21 mouse cellular contexts compared by ENCODE assay signal in the genomic region with DNA sequence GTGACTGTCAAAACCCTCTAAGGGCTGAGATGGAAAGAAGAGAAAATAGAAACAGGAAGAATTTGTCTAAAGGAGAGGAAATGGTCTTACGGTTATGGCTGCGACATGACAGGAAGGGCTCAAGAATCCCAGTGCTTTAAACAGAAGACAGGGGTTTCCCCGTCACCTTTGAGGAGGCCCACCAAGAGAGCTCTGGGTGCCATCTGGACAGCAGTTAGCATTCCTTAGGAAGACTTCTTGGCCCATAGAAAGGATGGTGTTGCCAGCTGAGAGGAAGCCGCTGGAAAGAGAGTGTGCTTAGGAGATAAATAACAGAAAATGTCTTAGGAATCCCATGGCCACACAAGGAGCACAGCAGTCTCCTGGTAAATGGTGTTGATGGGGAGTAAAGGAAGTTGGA. TPM values are rescaled to one million over a fixed set of nuclear protein-coding genes. Genes with fewer than 3 reads are reported as not detected.
DNase-seq lines count a peak whose midpoint lies in the region.
"Had no signal": no experiment of that assay in that cellular context is flagged by ENCODE, and none has a peak within 500 bp of the region (broad histone marks: within the 10 kb centered on the region; RNA-seq: fewer than 3 reads in every experiment).

No protein-coding gene starts in this region.

- peak; percentile 52 for DNase-seq in heart, embryonic 10.5 days (ENCODE audit: low spot score)
- no peak for DNase-seq in heart, adult 18-20 months
- peak; percentile 39 for DNase-seq in lung, postnatal 10 days
- no peak for DNase-seq in lung, adult 18-20 months
- DNase-seq in hindbrain, embryonic 10.5 days (ENCODE audit: low spot score): no peak
- DNase-seq: adrenal gland, adult 8-10 months; adrenal gland, postnatal 14 days; adrenal gland, postnatal 36 days; cerebellum, adult 11-12 months; cerebellum, adult 2 months; cerebellum, adult 9-10 months; cerebellum, postnatal 10 days; cerebellum, postnatal 25 days; forebrain, postnatal 0 days had no signal

- no peaks in the 10 kb centered on the region for H3K4me1 ChIP-seq in heart, embryonic 10.5 days
- H3K4me1 ChIP-seq in hindbrain, embryonic 10.5 days (replicated peaks): no peaks in the 10 kb centered on the region
- H3K4me1 ChIP-seq: embryonic facial prominence, embryonic 10.5 days; embryonic facial prominence, embryonic 12.5 days; forebrain, embryonic 13.5 days; forebrain, embryonic 15.5 days had no signal

- no peaks in the 10 kb centered on the region for H3K36me3 ChIP-seq in heart, embryonic 10.5 days
- no peaks in the 10 kb centered on the region for H3K36me3 ChIP-seq in hindbrain, embryonic 10.5 days
- H3K36me3 ChIP-seq: embryonic facial prominence, embryonic 10.5 days; embryonic facial prominence, embryonic 12.5 days; forebrain, embryonic 15.5 days; G1E had no signal

- WGBS in heart, embryonic 10.5 days: 71% methylated on average over 4 of the region's 4 CpGs
- WGBS in hindbrain, embryonic 10.5 days: 89% methylated on average over 4 of the region's 4 CpGs

- H3K4me3 ChIP-seq in heart, embryonic 10.5 days: no peak overlapping the region
- H3K4me3 ChIP-seq in hindbrain, embryonic 10.5 days: no peak overlapping the region
- H3K4me3 ChIP-seq: embryonic facial prominence, embryonic 10.5 days; embryonic facial prominence, embryonic 12.5 days; forebrain, embryonic 13.5 days; forebrain, embryonic 15.5 days had no signal

- H3K9me3 ChIP-seq in heart, embryonic 10.5 days: no peaks in the 10 kb centered on the region
- H3K9me3 ChIP-seq in hindbrain, embryonic 10.5 days: no peaks in the 10 kb centered on the region
- H3K9me3 ChIP-seq: embryonic facial prominence, embryonic 10.5 days; embryonic facial prominence, embryonic 12.5 days; forebrain, embryonic 13.5 days; forebrain, embryonic 15.5 days had no signal

- no peak overlapping the region for H3K27ac ChIP-seq in heart, embryonic 10.5 days
- no peak overlapping the region for H3K27ac ChIP-seq in hindbrain, embryonic 10.5 days
- H3K27ac ChIP-seq: embryonic facial prominence, embryonic 10.5 days; embryonic facial prominence, embryonic 12.5 days; forebrain, embryonic 13.5 days; forebrain, embryonic 15.5 days had no signal

- no peaks in the 10 kb centered on the region for H3K27me3 ChIP-seq in heart, embryonic 10.5 days (ENCODE audit: insufficient read depth, poor library complexity, severe bottlenecking)
- H3K27me3 ChIP-seq in hindbrain, embryonic 10.5 days (ENCODE audit: insufficient read depth, poor library complexity, severe bottlenecking): no peaks in the 10 kb centered on the region
- H3K27me3 ChIP-seq: embryonic facial prominence, embryonic 12.5 days; forebrain, embryonic 13.5 days; forebrain, embryonic 15.5 days; Patski had no signal

RNA-seq across cellular contexts. Expression of a gene that starts 34.3 kb away (rescaled TPM):
- 0.10 and 0.16 TPM in 2 replicates for polyA plus RNA-seq in heart, embryonic 10.5 days (2016; fragmentation: Nextera tagmentation; extraction: Ambion mirVana)
- under 1 TPM in 1 of 2 experiments, not detected in 1; 0.13 TPM for total RNA-seq in heart, adult 18-20 months (2021)
- 0.07 TPM in 1 of 2 replicates, not detected in the other for polyA plus RNA-seq in hindbrain, embryonic 10.5 days (2016; fragmentation: Nextera tagmentation; extraction: Ambion mirVana)
- total RNA-seq: adrenal gland, adult 18-20 months; adrenal gland, adult 8-10 months; adrenal gland, postnatal 14 days; G1E had no signal
- polyA plus RNA-seq: cerebellum, adult 2 months; forebrain, embryonic 15.5 days; G1E; Patski had no signal

Comparison
In these comparisons a context has a peak if more than half of its experiments do, and no peak if none do; other contexts are left out.
1. DNase-seq: peak in heart, embryonic 10.5 days (single experiment) and lung, postnatal 10 days (single experiment); none in heart, adult 18-20 months (0 of 2), lung, adult 18-20 months (0 of 2) and hindbrain, embryonic 10.5 days (single experiment).